Mouse (Mus musculus) ES-Bruce4 (cell line): Measurements from ENCODE around the gene Nr6a1. TPM values are rescaled to one million over a fixed set of nuclear protein-coding genes. Genes with fewer than 3 reads are reported as not detected.

ENCODE experiments used
- H3K27ac ChIP-seq: 2 replicates; pipeline ENCODE4 v1.5.1; 2012; ENCODE audit warnings: low read length, inconsistent platforms; ENCODE audit not compliant: insufficient read depth
- H3K27me3 ChIP-seq: 2 replicates; pipeline ENCODE4 v1.6.1; 2012; ENCODE audit warnings: mild to moderate bottlenecking, low read length, inconsistent platforms; ENCODE audit not compliant: control insufficient read depth, poor library complexity, insufficient read depth, severe bottlenecking
- H3K36me3 ChIP-seq: 2 replicates; pipeline ENCODE4 v1.6.1; 2012; ENCODE audit warnings: inconsistent platforms, mild to moderate bottlenecking, low read length, moderate library complexity; ENCODE audit not compliant: control insufficient read depth, poor library complexity, insufficient read depth, severe bottlenecking
- H3K4me1 ChIP-seq: one replicate; pipeline ENCODE4 v1.8.1; 2011; ENCODE audit warnings: low read length; ENCODE audit not compliant: control insufficient read depth, insufficient read depth
- H3K4me3 ChIP-seq: 2 replicates; pipeline ENCODE4 v1.5.1; 2011; ENCODE audit warnings: low read depth, mild to moderate bottlenecking, low read length
- H3K9ac ChIP-seq: 2 replicates; pipeline ENCODE4 v1.6.1; 2012; ENCODE audit warnings: low read depth, mild to moderate bottlenecking, inconsistent platforms; ENCODE audit not compliant: poor library complexity, severe bottlenecking
- H3K9me3 ChIP-seq: replicated peaks from 2 replicates; pipeline ENCODE4 v1.6.1; 2012; ENCODE audit warnings: mild to moderate bottlenecking, low read length, inconsistent platforms; ENCODE audit not compliant: control insufficient read depth, poor library complexity, insufficient read depth, severe bottlenecking
- CTCF ChIP-seq: IDR thresholded peaks from one replicate; pipeline ENCODE4 v1.8.1; 2011; ENCODE audit warnings: low read depth, low read length
- EP300 ChIP-seq: IDR thresholded peaks from 2 replicates; pipeline ENCODE4 v1.6.1; 2011; ENCODE audit warnings: low read depth, low read length; ENCODE audit not compliant: insufficient read depth
- POLR2A ChIP-seq: IDR thresholded peaks from one replicate; pipeline ENCODE4 v1.8.1; 2011; ENCODE audit warnings: low read length; ENCODE audit not compliant: insufficient read depth
- polyA plus RNA-seq: library from polyadenylated mRNA; stranded (reverse); fragments of >200 nt; gene quantifications from 2 replicates; pipeline ENCODE4 v1.2.4, GENCODE M21; 2011; ENCODE audit warnings: low read depth; ENCODE audit not compliant: missing spikeins, insufficient read depth, insufficient read length

The Nr6a1 gene
- polyA plus RNA-seq, 1 experiment: 110 TPM

- Histone ChIP-seq H3K27me3 (no peaks in the 10 kb centered on the region), H3K27ac (no peak overlapping the region), H3K9ac (no peak overlapping the region), H3K36me3 (peaks cover 9% of the 10 kb centered on the region), H3K9me3 (no peaks in the 10 kb centered on the region), H3K4me3 (no peak overlapping the region), H3K4me1 (no peaks in the 10 kb centered on the region)
- TF ChIP-seq EP300 (no peak), CTCF (no peak), POLR2A (no peak)
Measured at GRCm38 (mm10) chr2:38730331-38730827, 197.1 kb downstream of the Nr6a1 start.

- H3K9me3 ChIP-seq: no peaks in the 10 kb centered on the region
- no peak overlapping the region for H3K4me3 ChIP-seq
- H3K36me3 ChIP-seq: peaks cover 7% of the 10 kb centered on the region
- no peaks in the 10 kb centered on the region for H3K27me3 ChIP-seq
- no peak overlapping the region for H3K27ac ChIP-seq
- peaks cover 2% of the 10 kb centered on the region for H3K4me1 ChIP-seq
- H3K9ac ChIP-seq: no peak overlapping the region
- no peak for TF ChIP-seq CTCF
- no peak for TF ChIP-seq POLR2A
- no peak for TF ChIP-seq EP300
Measured at GRCm38 (mm10) chr2:38725427-38725826, 202.1 kb downstream of the Nr6a1 start.

GRCm38 (mm10) chr2:38723378-38723777 is 204.1 kb downstream of the Nr6a1 start:
- Histone ChIP-seq H3K36me3 (no peaks in the 10 kb centered on the region), H3K4me1 (peaks cover 2% of the 10 kb centered on the region), H3K4me3 (no peak overlapping the region), H3K27ac (no peak overlapping the region), H3K9ac (no peak overlapping the region), H3K9me3 (no peaks in the 10 kb centered on the region), H3K27me3 (no peaks in the 10 kb centered on the region)
- no peak for TF ChIP-seq POLR2A
- TF ChIP-seq CTCF: no peak
- no peak for TF ChIP-seq EP300

DNA sequence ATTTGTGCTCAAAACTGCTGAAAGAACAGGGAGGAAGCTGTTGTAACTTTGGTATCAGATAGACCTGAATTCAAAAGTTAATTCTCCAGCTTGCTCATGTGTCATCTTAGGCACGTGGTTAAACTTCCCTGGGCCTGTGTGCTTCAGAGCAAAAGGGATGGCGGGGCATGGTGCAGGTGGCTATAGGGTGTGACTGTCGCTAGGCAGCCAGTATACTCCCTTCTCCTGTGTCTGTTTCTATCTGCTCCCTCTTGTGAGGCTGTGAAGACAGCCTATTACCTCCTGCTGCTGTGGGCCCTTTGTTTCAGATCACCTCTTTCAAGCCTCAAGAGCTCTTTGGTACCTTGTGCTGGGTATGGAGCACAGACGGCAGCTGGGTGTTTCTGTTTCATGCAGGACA is 205.4 kb downstream of the Nr6a1 start:
- Histone ChIP-seq H3K9me3 (no peaks in the 10 kb centered on the region), H3K36me3 (no peaks in the 10 kb centered on the region), H3K4me3 (no peak overlapping the region), H3K4me1 (peaks cover 2% of the 10 kb centered on the region), H3K27ac (no peak overlapping the region), H3K27me3 (no peaks in the 10 kb centered on the region), H3K9ac (no peak overlapping the region)
- no peak for TF ChIP-seq POLR2A
- TF ChIP-seq CTCF: no peak
- TF ChIP-seq EP300: no peak

DNA sequence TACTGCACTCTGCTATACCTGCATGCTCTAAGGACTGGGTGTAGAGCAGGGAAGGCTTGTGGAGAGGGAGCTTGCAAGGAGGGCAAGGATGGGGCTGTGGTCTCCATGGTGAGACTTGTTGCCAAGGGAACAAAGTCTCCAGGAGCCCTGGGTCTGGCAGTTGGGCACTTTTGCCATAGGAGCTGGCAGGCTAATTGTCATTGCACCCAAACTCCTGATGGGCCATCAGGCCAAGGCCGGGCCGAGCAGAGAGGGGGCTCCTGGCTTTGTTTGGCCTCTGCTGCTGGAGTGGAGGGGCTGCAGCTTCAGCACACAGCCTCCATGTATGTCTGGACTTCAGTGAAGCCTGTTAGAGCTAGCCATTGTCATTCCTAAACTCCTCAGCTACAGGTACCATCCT is 206.8 kb downstream of the Nr6a1 start:
- Histone ChIP-seq H3K27ac (no peak overlapping the region), H3K36me3 (no peaks in the 10 kb centered on the region), H3K4me1 (peaks cover 2% of the 10 kb centered on the region), H3K27me3 (no peaks in the 10 kb centered on the region), H3K4me3 (no peak overlapping the region), H3K9ac (no peak overlapping the region), H3K9me3 (no peaks in the 10 kb centered on the region)
- TF ChIP-seq EP300: no peak
- TF ChIP-seq POLR2A: no peak
- TF ChIP-seq CTCF: no peak

- no peaks in the 10 kb centered on the region for H3K27me3 ChIP-seq
Measured at GRCm38 (mm10) chr2:38719354-38719753, 208.1 kb downstream of the Nr6a1 start.

More at GRCm38 (mm10) chr2:38719354-38719753, 208.1 kb downstream of the Nr6a1 start:
- Histone ChIP-seq H3K4me3 (no peak overlapping the region), H3K27ac (no peak overlapping the region), H3K4me1 (peaks cover 2% of the 10 kb centered on the region), H3K9me3 (no peaks in the 10 kb centered on the region), H3K9ac (no peak overlapping the region), H3K36me3 (no peaks in the 10 kb centered on the region)
- no peak for TF ChIP-seq CTCF
- no peak for TF ChIP-seq EP300
- TF ChIP-seq POLR2A: no peak
